Mouse (Mus musculus) ovary, adult 18-20 months (tissue): ENCODE data around the gene Cyp2c67.
"Not testable (repeated sequence)": the region's sequence is repeated elsewhere in the genome, so short reads cannot be mapped to it uniquely, and the experiment has no call there.

Experiments
- DNase-seq: peaks from one replicate; pipeline ENCODE4 v3.0.0; 2022; ENCODE audit warnings: low spot score, mixed read lengths

Cyp2c67 gene

GRCm38 (mm10) chr19:39648938-39649337 lies at the start of gene Cyp2c67:
TSS of gene Cyp2c67 (minus strand) at chr19:39649051.
- no peak for DNase-seq

GRCm38 (mm10) chr19:39665650-39666049 lies 16.8 kb upstream of the Cyp2c67 start:
- not testable (repeated sequence) for DNase-seq

- no peak for DNase-seq
These were observed 3.5 kb upstream of the Cyp2c67 start for GRCm38 (mm10) chr19:39652381-39652780.

- DNase-seq, result no peak
These were observed 1.3 kb downstream of the Cyp2c67 start for GRCm38 (mm10) chr19:39647519-39647918.

- DNase-seq, result not testable (repeated sequence)
These were observed 4.3 kb downstream of the Cyp2c67 start for GRCm38 (mm10) chr19:39644551-39644950.
